Mouse (Mus musculus) hindbrain, embryonic 13.5 days (tissue): Measurements from ENCODE around the gene Narfl. TPM values are rescaled to one million over a fixed set of nuclear protein-coding genes. Genes with fewer than 3 reads are reported as not detected.

Experiments
- ATAC-seq: fragments of 200-750 bp; cut with Nextera tagmentation; 2 replicates; pipeline ENCODE4 v1.8.0; 2017; ENCODE audit warnings: moderate TSS enrichment; ENCODE audit not compliant: low FRiP score
- H3K27ac ChIP-seq: fragments of 300-500 bp; sonication (generic); 2 replicates; pipeline ENCODE4 v1.5.1; 2015; ENCODE audit warnings: inconsistent platforms, mild to moderate bottlenecking, moderate library complexity
- H3K27me3 ChIP-seq: fragments of 300-500 bp; sonication (generic); 2 replicates; pipeline ENCODE4 v1.6.1; 2015; ENCODE audit warnings: mild to moderate bottlenecking, inconsistent platforms
- H3K36me3 ChIP-seq: fragments of 300-500 bp; sonication (generic); 2 replicates; pipeline ENCODE4 v1.6.1; 2015; ENCODE audit warnings: mild to moderate bottlenecking, inconsistent platforms
- H3K4me1 ChIP-seq: fragments of 300-500 bp; sonication (generic); replicated peaks from 2 replicates; pipeline ENCODE4 v1.6.1; 2015; ENCODE audit warnings: inconsistent platforms
- H3K4me2 ChIP-seq: fragments of 300-500 bp; sonication (generic); 2 replicates; pipeline ENCODE4 v1.6.1; 2015; ENCODE audit warnings: inconsistent platforms, mild to moderate bottlenecking, moderate library complexity
- H3K4me3 ChIP-seq: fragments of 300-500 bp; sonication (generic); 2 replicates; pipeline ENCODE4 v1.5.1; 2015; ENCODE audit warnings: mild to moderate bottlenecking, inconsistent platforms
- H3K9ac ChIP-seq: fragments of 300-500 bp; sonication (generic); 2 replicates; pipeline ENCODE4 v1.6.1; 2015; ENCODE audit warnings: mild to moderate bottlenecking, inconsistent platforms
- H3K9me3 ChIP-seq: fragments of 300-500 bp; sonication (generic); 2 replicates; pipeline ENCODE4 v1.6.1; 2016; ENCODE audit warnings: inconsistent platforms
- WGBS: fragments of 180-500 bp; shearing (Covaris S2); methylation state at CpG from one replicate; pipeline ENCODE4 v1.1.7; 2015; 5-methylcytosine and 5-hydroxymethylcytosine counted together
- polyA plus RNA-seq: library from polyadenylated mRNA; unstranded; fragments of >200 nt; fragmentation: Nextera tagmentation; extraction: Ambion mirVana; gene quantifications from 2 replicates; pipeline ENCODE4 v1.2.1, GENCODE M21; 2015

Narfl gene
- polyA plus RNA-seq, 1 experiment from 2014 or later, result 27.8 TPM

GRCm38 (mm10) chr17:25808789-25809605, 35.4 kb downstream of the Narfl start, which contains the start of gene Fbxl16:
Gene Fbxl16, plus strand, starts transcription at chr17:25809085.
- Histone ChIP-seq H3K9me3 (no peaks in the 10 kb centered on the region), H3K36me3 (no peaks in the 10 kb centered on the region), H3K4me1 (peaks cover 56% of the 10 kb centered on the region), H3K4me2 (peak within 1 kb of the TSS; percentile 95), H3K9ac (peak within 1 kb of the TSS; percentile 98), H3K27ac (peak within 1 kb of the TSS; percentile 98), H3K27me3 (peaks cover 3% of the 10 kb centered on the region; the same call in 1 of the 2 replicates), H3K4me3 (peak within 1 kb of the TSS; percentile 86)
- WGBS, result under 1% methylated on average over 85 of the region's 100 CpGs
- peak; percentile 82 for ATAC-seq

- Histone ChIP-seq H3K9me3 (no peaks in the 10 kb centered on the region), H3K4me2 (peak overlapping the region; percentile 95), H3K27ac (peak overlapping the region; percentile 98), H3K4me3 (peak overlapping the region; percentile 86), H3K36me3 (no peaks in the 10 kb centered on the region), H3K9ac (peak overlapping the region; percentile 98), H3K4me1 (peaks cover 53% of the 10 kb centered on the region), H3K27me3 (peaks cover 3% of the 10 kb centered on the region; the same call in 1 of the 2 replicates)
- WGBS, result 7% methylated on average over 25 of the region's 25 CpGs
- ATAC-seq, result peak; percentile 66
These were observed 36.2 kb downstream of the Narfl start for GRCm38 (mm10) chr17:25809606-25810340.

- H3K4me3 ChIP-seq, result peak overlapping the region; percentile 86
- H3K9ac ChIP-seq, result peak overlapping the region; percentile 98
- no peak overlapping the region for H3K27ac ChIP-seq
- H3K36me3 ChIP-seq, result no peaks in the 10 kb centered on the region
- peaks cover 3% of the 10 kb centered on the region; the same call in 1 of the 2 replicates for H3K27me3 ChIP-seq
- peaks cover 53% of the 10 kb centered on the region for H3K4me1 ChIP-seq
- ATAC-seq, result no peak
- H3K9me3 ChIP-seq, result no peaks in the 10 kb centered on the region
- WGBS, result 76% methylated on average over 4 of the region's 4 CpGs
- H3K4me2 ChIP-seq, result peak overlapping the region; percentile 95
These were observed 37.3 kb downstream of the Narfl start for GRCm38 (mm10) chr17:25810890-25811289.

GRCm38 (mm10) chr17:25813471-25813870, 39.9 kb downstream of the Narfl start:
- peaks cover 45% of the 10 kb centered on the region for H3K4me1 ChIP-seq
- peak overlapping the region; percentile 45 for H3K4me2 ChIP-seq
- H3K4me3 ChIP-seq, result peak overlapping the region; percentile 17
- peak overlapping the region; percentile 48; the same call in 1 of the 2 replicates for H3K27ac ChIP-seq
- peak overlapping the region; percentile 68 for H3K9ac ChIP-seq
- WGBS, result 3% methylated on average over 20 of the region's 20 CpGs
- peaks cover 19% of the 10 kb centered on the region for H3K27me3 ChIP-seq
- peaks cover 24% of the 10 kb centered on the region for H3K36me3 ChIP-seq
- ATAC-seq, result no peak
- H3K9me3 ChIP-seq, result no peaks in the 10 kb centered on the region

- Histone ChIP-seq H3K9me3 (no peaks in the 10 kb centered on the region), H3K27me3 (peaks cover 39% of the 10 kb centered on the region), H3K4me1 (peaks cover 16% of the 10 kb centered on the region), H3K36me3 (peaks cover 44% of the 10 kb centered on the region), H3K4me3 (no peak overlapping the region), H3K9ac (no peak overlapping the region), H3K4me2 (no peak overlapping the region), H3K27ac (no peak overlapping the region)
- WGBS, result 86% methylated on average over 11 of the region's 11 CpGs
- no peak for ATAC-seq
These were observed 44.1 kb downstream of the Narfl start for GRCm38 (mm10) chr17:25817662-25818061.

GRCm38 (mm10) chr17:25818851-25819780, 45.5 kb downstream of the Narfl start:
- Histone ChIP-seq H3K36me3 (peaks cover 44% of the 10 kb centered on the region), H3K4me1 (peaks cover 12% of the 10 kb centered on the region), H3K9me3 (no peaks in the 10 kb centered on the region), H3K4me3 (no peak overlapping the region), H3K27ac (no peak overlapping the region), H3K9ac (no peak overlapping the region), H3K27me3 (peaks cover 36% of the 10 kb centered on the region), H3K4me2 (no peak overlapping the region)
- no peak for ATAC-seq
- WGBS, result 9% methylated on average over 46 of the region's 46 CpGs

GRCm38 (mm10) chr17:25823452-25823851, 49.9 kb downstream of the Narfl start, which contains the start of gene Wdr24:
Gene Wdr24, plus strand, starts transcription at chr17:25823627.
- Histone ChIP-seq H3K36me3 (peaks cover 48% of the 10 kb centered on the region), H3K4me1 (peaks cover 55% of the 10 kb centered on the region), H3K27me3 (peaks cover 20% of the 10 kb centered on the region), H3K9me3 (no peaks in the 10 kb centered on the region), H3K4me2 (peak within 1 kb of the TSS; percentile 92), H3K4me3 (peak within 1 kb of the TSS; percentile 61), H3K9ac (peak within 1 kb of the TSS; percentile 87), H3K27ac (peak within 1 kb of the TSS; percentile 66)
- ATAC-seq, result peak; percentile 56; the same call in 1 of the 2 replicates
- under 1% methylated on average over 18 of the region's 18 CpGs for WGBS

- peaks cover 9% of the 10 kb centered on the region for H3K27me3 ChIP-seq
- H3K36me3 ChIP-seq, result peaks cover 38% of the 10 kb centered on the region
- H3K9me3 ChIP-seq, result no peaks in the 10 kb centered on the region
- H3K4me3 ChIP-seq, result peak overlapping the region; percentile 61
- H3K4me2 ChIP-seq, result peak overlapping the region; percentile 92
- ATAC-seq, result no peak
- peaks cover 58% of the 10 kb centered on the region for H3K4me1 ChIP-seq
- 76% methylated on average over 17 of the region's 17 CpGs for WGBS
- peak overlapping the region; percentile 87 for H3K9ac ChIP-seq
- H3K27ac ChIP-seq, result no peak overlapping the region
These were observed 51.0 kb downstream of the Narfl start for GRCm38 (mm10) chr17:25824362-25825142.

GRCm38 (mm10) chr17:25825311-25825710, 51.7 kb downstream of the Narfl start:
- peaks cover 38% of the 10 kb centered on the region for H3K36me3 ChIP-seq
- no peak for ATAC-seq
- H3K9ac ChIP-seq, result 0 out of 2 replicates have a peak overlapping the region, but pooled peaks have one; percentile 8
- WGBS, result 90% methylated on average over 6 of the region's 6 CpGs
- no peak overlapping the region for H3K27ac ChIP-seq
- H3K9me3 ChIP-seq, result no peaks in the 10 kb centered on the region
- peak overlapping the region; percentile 92; the same call in 1 of the 2 replicates for H3K4me2 ChIP-seq
- H3K4me3 ChIP-seq, result no peak overlapping the region
- peaks cover 2% of the 10 kb centered on the region; the same call in 1 of the 2 replicates for H3K27me3 ChIP-seq
- peaks cover 66% of the 10 kb centered on the region for H3K4me1 ChIP-seq

GRCm38 (mm10) chr17:25825984-25826570, 52.5 kb downstream of the Narfl start:
- Histone ChIP-seq H3K27me3 (no peaks in the 10 kb centered on the region), H3K9me3 (no peaks in the 10 kb centered on the region), H3K4me3 (no peak overlapping the region), H3K27ac (no peak overlapping the region), H3K36me3 (peaks cover 44% of the 10 kb centered on the region), H3K4me1 (peaks cover 73% of the 10 kb centered on the region), H3K9ac (0 out of 2 replicates have a peak overlapping the region, but pooled peaks have one; percentile 8), H3K4me2 (no peak overlapping the region)
- 96% methylated on average over 27 of the region's 27 CpGs for WGBS
- no peak for ATAC-seq
